Mouse (Mus musculus) MEL (cell line): Measurements from ENCODE around the gene H2-Q1. TPM values are rescaled to one million over a fixed set of nuclear protein-coding genes. Genes with fewer than 3 reads are reported as not detected.

Experiments used
- DNase-seq: peaks from one replicate; pipeline ENCODE4 v3.0.0; 2011; ENCODE audit warnings: low read depth, low spot score
- H3K27ac ChIP-seq: 2 replicates; pipeline ENCODE4 v1.5.1; 2012; ENCODE audit warnings: low read depth, mild to moderate bottlenecking, control low read depth, low read length, moderate library complexity; ENCODE audit not compliant: control insufficient read depth
- H3K27me3 ChIP-seq, 2 experiments: fragments of 150-350 bp in 1 of 2; sonication (generic) in 1 of 2; 2 replicates each; pipeline ENCODE4 v1.6.1; 2012; ENCODE audit warnings: low read length in 2 of 2, mild to moderate bottlenecking in 2 of 2, improper control_type of control experiment in 1 of 2, moderate library complexity in 1 of 2; ENCODE audit not compliant: insufficient read depth in 2 of 2, control insufficient read depth in 1 of 2
- H3K36me3 ChIP-seq, 2 experiments: 2 replicates each; pipeline ENCODE4 v1.6.1; 2012 to 2014; ENCODE audit warnings: low read length in 2 of 2, improper control_type of control experiment in 1 of 2, inconsistent platforms in 1 of 2, mild to moderate bottlenecking in 1 of 2; ENCODE audit not compliant: insufficient read depth in 2 of 2, control insufficient read depth in 1 of 2
- H3K4me1 ChIP-seq, 2 experiments: fragments of 150-350 bp in 1 of 2; sonication (generic) in 1 of 2; 2 replicates each; pipeline ENCODE4 v1.6.1; 2012; ENCODE audit warnings: low read length in 2 of 2, improper control_type of control experiment in 1 of 2, mild to moderate bottlenecking in 1 of 2; ENCODE audit not compliant: insufficient read depth in 2 of 2, control insufficient read depth in 1 of 2
- H3K4me3 ChIP-seq, 2 experiments: fragments of 150-350 bp in 1 of 2; sonication (generic) in 1 of 2; 2 replicates each; pipeline ENCODE4 v1.5.1; 2012; ENCODE audit warnings: low read depth in 2 of 2, low read length in 2 of 2, mild to moderate bottlenecking in 2 of 2, moderate library complexity in 2 of 2, control low read depth in 1 of 2, improper control_type of control experiment in 1 of 2; ENCODE audit not compliant: control insufficient read depth in 1 of 2, insufficient read depth in 1 of 2
- H3K79me2 ChIP-seq: 2 replicates; pipeline ENCODE4 v1.6.1; 2012; ENCODE audit warnings: mild to moderate bottlenecking, low read length, moderate library complexity; ENCODE audit not compliant: control insufficient read depth, poor library complexity, insufficient read depth
- H3K9ac ChIP-seq: 2 replicates; pipeline ENCODE4 v1.6.1; 2012; ENCODE audit warnings: low read depth, mild to moderate bottlenecking, control low read depth, low read length, moderate library complexity; ENCODE audit not compliant: control insufficient read depth, poor library complexity, severe bottlenecking
- H3K9me3 ChIP-seq: fragments of 150-350 bp; sonication (generic); replicated peaks from 2 replicates; pipeline ENCODE4 v1.6.1; 2012; ENCODE audit warnings: mild to moderate bottlenecking, low read length, improper control_type of control experiment, moderate library complexity; ENCODE audit not compliant: insufficient read depth
- E2F4 ChIP-seq: IDR thresholded peaks from 2 replicates; pipeline ENCODE4 v1.6.1; 2011; ENCODE audit warnings: low read depth, low read length, improper control_type of control experiment, borderline replicate concordance
- ELF1 ChIP-seq: IDR thresholded peaks from 2 replicates; pipeline ENCODE4 v1.6.1; 2014; ENCODE audit warnings: low read depth, mild to moderate bottlenecking, inconsistent platforms, low read length, improper control_type of control experiment, moderate library complexity
- ETS1 ChIP-seq: IDR thresholded peaks from 2 replicates; pipeline ENCODE4 v1.6.1; 2012; ENCODE audit warnings: low read depth, mild to moderate bottlenecking, inconsistent platforms, low read length, improper control_type of control experiment, moderate library complexity
- GATA1 ChIP-seq: IDR thresholded peaks from 2 replicates; pipeline ENCODE4 v1.6.1; 2011; ENCODE audit warnings: low read depth, low read length, improper control_type of control experiment
- MAFK ChIP-seq: IDR thresholded peaks from 2 replicates; pipeline ENCODE4 v1.6.1; 2011; ENCODE audit warnings: low read depth, mild to moderate bottlenecking, low read length, improper control_type of control experiment, borderline replicate concordance
- MYC ChIP-seq: IDR thresholded peaks from 2 replicates; pipeline ENCODE4 v1.6.1; 2011; ENCODE audit warnings: low read depth, mild to moderate bottlenecking, low read length, improper control_type of control experiment, moderate library complexity
- POLR2AphosphoS2 ChIP-seq: IDR thresholded peaks from 2 replicates; pipeline ENCODE4 v1.6.1; 2011; ENCODE audit warnings: low read length, improper control_type of control experiment
- POLR2AphosphoS5 ChIP-seq: IDR thresholded peaks from 2 replicates; pipeline ENCODE4 v1.6.1; 2012; ENCODE audit warnings: low read depth, borderline replicate concordance, mild to moderate bottlenecking, inconsistent platforms, low read length, moderate library complexity, mixed read lengths
- RAD21 ChIP-seq: IDR thresholded peaks from 2 replicates; pipeline ENCODE4 v1.6.1; 2011; ENCODE audit warnings: mild to moderate bottlenecking, low read depth, low read length, improper control_type of control experiment
- SIN3A ChIP-seq: IDR thresholded peaks from 2 replicates; pipeline ENCODE4 v1.6.1; 2012; ENCODE audit warnings: low read length, improper control_type of control experiment, inconsistent platforms
- TAL1 ChIP-seq: IDR thresholded peaks from 2 replicates; pipeline ENCODE4 v1.6.1; 2012; ENCODE audit warnings: mild to moderate bottlenecking, inconsistent platforms, low read length, moderate library complexity, mixed read lengths
- TBP ChIP-seq: IDR thresholded peaks from 2 replicates; pipeline ENCODE4 v1.8.0; 2011; ENCODE audit warnings: low read depth, low read length, improper control_type of control experiment
- USF2 ChIP-seq, 2 experiments: IDR thresholded peaks; 2 replicates each; pipeline ENCODE4 v1.6.1; 2011 to 2012; ENCODE audit warnings: improper control_type of control experiment in 2 of 2, low read length in 2 of 2, borderline replicate concordance in 1 of 2, inconsistent platforms in 1 of 2, low read depth in 1 of 2, mild to moderate bottlenecking in 1 of 2; ENCODE audit not compliant: insufficient read depth in 1 of 2
- ZC3H11A ChIP-seq: IDR thresholded peaks from 2 replicates; pipeline ENCODE4 v1.6.1; 2012; ENCODE audit warnings: low read depth, mild to moderate bottlenecking, inconsistent platforms, low read length, improper control_type of control experiment
- ZKSCAN1 ChIP-seq: IDR thresholded peaks from 2 replicates; pipeline ENCODE4 v1.6.1; 2012; ENCODE audit warnings: low read depth, mild to moderate bottlenecking, inconsistent platforms, low read length, improper control_type of control experiment, moderate library complexity
- ZMIZ1 ChIP-seq: IDR thresholded peaks from 2 replicates; pipeline ENCODE4 v1.6.1; 2012; ENCODE audit warnings: low read depth, mild to moderate bottlenecking, inconsistent platforms, low read length, improper control_type of control experiment, moderate library complexity
- polyA plus RNA-seq, 2 experiments: library from polyadenylated mRNA; stranded (reverse) in 1 of 2; unstranded in 1 of 2; fragments of >175 nt in 1 of 2; fragments of >200 nt in 1 of 2; gene quantifications; 2 replicates each; pipeline versions ENCODE4 v1.2.1 to v1.2.4; 2012; ENCODE audit warnings: low replicate concordance in 2 of 2, low read depth in 1 of 2; ENCODE audit not compliant: insufficient read length in 2 of 2, insufficient read depth in 1 of 2, missing spikeins in 1 of 2
- total RNA-seq: library from RNA; depleted of rRNA; stranded (reverse); fragments of 300-350 nt; gene quantifications from 2 replicates; pipeline ENCODE4 v1.2.3, GENCODE M21; 2012; rRNA removed

Gene H2-Q1
- total and polyA plus RNA-seq, 3 experiments, result 0.52 to 1.7 TPM; not detected in 1

DNA sequence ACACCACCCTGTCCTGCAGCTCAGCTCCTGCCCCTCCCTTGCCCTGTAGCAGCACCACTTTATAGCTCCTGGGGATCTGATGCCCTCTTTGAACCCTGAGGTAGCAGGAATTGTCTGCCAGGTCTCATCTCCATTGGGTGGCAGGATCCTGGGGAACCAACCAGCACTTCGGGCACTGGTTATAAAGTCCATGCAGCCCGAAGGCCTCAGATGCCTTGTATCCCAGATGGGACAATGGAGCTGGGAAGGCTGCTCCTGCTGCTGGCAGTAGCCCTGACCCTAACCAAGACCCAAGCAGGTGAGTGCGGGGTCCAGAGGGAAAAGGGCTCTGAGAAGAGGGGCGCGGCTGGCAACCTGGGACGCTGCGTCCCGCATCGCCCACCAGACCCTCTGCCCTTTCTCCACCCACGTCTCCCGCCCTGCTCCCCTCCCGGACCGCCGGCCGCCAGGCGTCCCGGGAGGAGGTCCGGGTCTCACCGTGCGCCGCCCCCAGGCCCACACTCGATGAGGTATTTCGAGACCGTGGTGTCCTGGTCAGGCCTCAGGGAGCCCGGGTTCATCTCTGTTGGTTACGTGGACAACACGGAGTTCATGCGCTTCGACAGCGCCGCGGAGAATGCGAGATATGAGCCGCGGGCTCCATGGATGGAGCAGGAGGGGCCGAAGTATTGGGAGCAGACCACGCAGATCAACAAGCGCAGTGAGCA, 38.7 kb downstream of the H2-Q1 start:
- no peak for TF ChIP-seq ZMIZ1
- TF ChIP-seq POLR2AphosphoS2, result no peak
- no peak for TF ChIP-seq MYC
- no peak for TF ChIP-seq E2F4
- TF ChIP-seq GATA1, result no peak
- TF ChIP-seq RAD21, result no peak
- TF ChIP-seq ZC3H11A, result no peak
- TF ChIP-seq TBP, result no peak
- no peak for TF ChIP-seq MAFK
- no peak for TF ChIP-seq USF2 (IDR thresholded peaks at IDR 0.05; ENCODE audit: borderline replicate concordance in 1 of 2, insufficient read depth in 1 of 2, low read depth in 1 of 2, low read length in 2 of 2)
- TF ChIP-seq ETS1, result no peak
- no peak for TF ChIP-seq ZKSCAN1
- TF ChIP-seq SIN3A, result no peak
- TF ChIP-seq TAL1, result no peak
- H3K9ac ChIP-seq, result no peak overlapping the region
- DNase-seq, result no peak
- no peak overlapping the region for H3K27ac ChIP-seq
- H3K4me3 ChIP-seq, result no peak overlapping the region
- no peaks in the 10 kb centered on the region for H3K27me3 ChIP-seq
- no peaks in the 10 kb centered on the region for H3K4me1 ChIP-seq
- no peaks in the 10 kb centered on the region for H3K9me3 ChIP-seq
- H3K79me2 ChIP-seq, result no peaks in the 10 kb centered on the region
- no peaks in the 10 kb centered on the region for H3K36me3 ChIP-seq

DNA sequence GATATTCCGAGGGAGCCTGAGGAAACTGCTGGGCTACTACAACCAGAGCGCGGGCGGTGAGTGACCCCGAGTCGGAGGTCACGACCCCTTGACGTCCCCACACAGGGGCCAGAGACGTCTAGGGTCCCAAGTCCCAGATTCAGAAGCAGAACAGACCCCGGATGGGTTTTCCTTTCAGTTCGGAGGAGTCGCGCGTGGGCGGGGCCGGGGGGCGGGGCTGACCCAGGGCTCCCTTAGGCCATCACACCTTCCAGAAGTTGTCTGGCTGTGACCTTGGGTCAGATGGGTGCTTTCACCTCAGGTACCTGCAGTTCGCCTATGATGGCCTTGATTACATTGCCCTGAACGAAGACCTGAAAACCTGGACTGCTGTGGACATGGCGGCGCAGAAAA, 39.3 kb downstream of the H2-Q1 start:
- Histone ChIP-seq H3K27me3 (no peaks in the 10 kb centered on the region), H3K27ac (no peak overlapping the region), H3K4me3 (no peak overlapping the region), H3K36me3 (no peaks in the 10 kb centered on the region), H3K79me2 (no peaks in the 10 kb centered on the region), H3K9ac (no peak overlapping the region), H3K9me3 (no peaks in the 10 kb centered on the region), H3K4me1 (no peaks in the 10 kb centered on the region)
- DNase-seq, result no peak
- TF ChIP-seq POLR2AphosphoS5 (no peak), ELF1 (no peak)

Other genes with a start within 250 kb of the H2-Q1 start
Only the 30 nearest of the 33 such genes appear.
- gene Ly6g6f, start 234.8 kb upstream of the H2-Q1 start, total RNA-seq, result 1.4 and 3.0 TPM in 2 replicates
- under 1 TPM in 1 of 2 experiments, not detected in 1; 0.88 TPM for gene Ly6g6f, start 234.8 kb upstream of the H2-Q1 start, polyA plus RNA-seq
- 86.9 and 126 TPM in 2 replicates for gene Abhd16a, start 231.1 kb upstream of the H2-Q1 start, total RNA-seq
- gene Abhd16a, start 231.1 kb upstream of the H2-Q1 start, polyA plus RNA-seq, result 10 to 100 TPM in 1 of 2 experiments, not detected in 1; 96.1 TPM
- gene Ly6g5c, start 212.1 kb upstream of the H2-Q1 start, total RNA-seq, result not detected in 2 replicates
- not detected for gene Ly6g5c, start 212.1 kb upstream of the H2-Q1 start, polyA plus RNA-seq
- 0.49 and 0.65 TPM in 2 replicates for gene Ly6g5b, start 205.0 kb upstream of the H2-Q1 start, total RNA-seq
- gene Ly6g5b, start 205.0 kb upstream of the H2-Q1 start, polyA plus RNA-seq, result 1 to 10 TPM in 1 of 2 experiments, not detected in 1; 1.4 TPM
- 44.7 and 44.9 TPM in 2 replicates for gene Gpank1, start 198.9 kb upstream of the H2-Q1 start, total RNA-seq
- gene Gpank1, start 198.9 kb upstream of the H2-Q1 start, polyA plus RNA-seq, result 10 to 100 TPM in 1 of 2 experiments, not detected in 1; 40.4 TPM
- gene Csnk2b, start 198.4 kb upstream of the H2-Q1 start, total RNA-seq, result 193 and 222 TPM in 2 replicates
- gene Csnk2b, start 198.4 kb upstream of the H2-Q1 start, polyA plus RNA-seq, result 100 to 1,000 TPM in 1 of 2 experiments, not detected in 1; 607 TPM
- 9.3 and 13.6 TPM in 2 replicates for gene D17H6S53E, start 194.0 kb upstream of the H2-Q1 start, total RNA-seq
- gene D17H6S53E, start 194.0 kb upstream of the H2-Q1 start, polyA plus RNA-seq, result 10 to 100 TPM in 1 of 2 experiments, not detected in 1; 11.6 TPM
- 0.15 TPM in 1 of 2 replicates, not detected in the other for gene Apom, start 188.4 kb upstream of the H2-Q1 start, total RNA-seq
- gene Apom, start 188.4 kb upstream of the H2-Q1 start, polyA plus RNA-seq, result under 1 TPM in 1 of 2 experiments, not detected in 1; 0.79 TPM
- gene Bag6, start 185.2 kb upstream of the H2-Q1 start, total RNA-seq, result 98.2 and 102 TPM in 2 replicates
- gene Bag6, start 185.2 kb upstream of the H2-Q1 start, polyA plus RNA-seq, result 100 to 1,000 TPM in 1 of 2 experiments, not detected in 1; 283 TPM
- gene Prrc2a, start 155.5 kb upstream of the H2-Q1 start, total RNA-seq, result 87.6 and 102 TPM in 2 replicates
- gene Prrc2a, start 155.5 kb upstream of the H2-Q1 start, polyA plus RNA-seq, result 100 to 1,000 TPM in 1 of 2 experiments, 10 to 100 TPM in 1; 71.0 to 663 TPM
- 0.29 and 0.42 TPM in 2 replicates for gene Aif1, start 144.3 kb upstream of the H2-Q1 start, total RNA-seq
- gene Aif1, start 144.3 kb upstream of the H2-Q1 start, polyA plus RNA-seq, result under 1 TPM in 1 of 2 experiments, not detected in 1; 0.45 TPM
- gene Lst1, start 132.0 kb upstream of the H2-Q1 start, total RNA-seq, result 15.2 and 16.9 TPM in 2 replicates
- gene Lst1, start 132.0 kb upstream of the H2-Q1 start, polyA plus RNA-seq, result 10 to 100 TPM in 1 of 2 experiments, not detected in 1; 29.0 TPM
- gene Ltb, start 126.0 kb upstream of the H2-Q1 start, total RNA-seq, result 0.75 and 1.1 TPM in 2 replicates
- 1 to 10 TPM in 1 of 2 experiments, not detected in 1; 1.5 TPM for gene Ltb, start 126.0 kb upstream of the H2-Q1 start, polyA plus RNA-seq
- gene Tnf, start 118.4 kb upstream of the H2-Q1 start, total RNA-seq, result 0.95 and 1.2 TPM in 2 replicates
- 1 to 10 TPM in 1 of 2 experiments, not detected in 1; 2.0 TPM for gene Tnf, start 118.4 kb upstream of the H2-Q1 start, polyA plus RNA-seq
- gene Lta, start 115.1 kb upstream of the H2-Q1 start, total RNA-seq, result not detected in 2 replicates
- under 1 TPM in 1 of 2 experiments, not detected in 1; 0.24 TPM for gene Lta, start 115.1 kb upstream of the H2-Q1 start, polyA plus RNA-seq
- not detected in 2 replicates for gene Gm16181, start 99.6 kb upstream of the H2-Q1 start, total RNA-seq
- gene Gm16181, start 99.6 kb upstream of the H2-Q1 start, polyA plus RNA-seq, result under 1 TPM in 1 of 2 experiments, not detected in 1; 0.58 TPM
- gene Atp6v1g2, start 86.7 kb upstream of the H2-Q1 start, total RNA-seq, result 0.46 and 0.56 TPM in 2 replicates
- 1 to 10 TPM in 1 of 2 experiments, not detected in 1; 4.7 TPM for gene Atp6v1g2, start 86.7 kb upstream of the H2-Q1 start, polyA plus RNA-seq
- 10.1 and 10.3 TPM in 2 replicates for gene Nfkbil1, start 84.6 kb upstream of the H2-Q1 start, total RNA-seq
- 10 to 100 TPM in 1 of 2 experiments, not detected in 1; 26.0 TPM for gene Nfkbil1, start 84.6 kb upstream of the H2-Q1 start, polyA plus RNA-seq
- 206 and 270 TPM in 2 replicates for gene Ddx39b, start 78.7 kb upstream of the H2-Q1 start, total RNA-seq
- gene Ddx39b, start 78.7 kb upstream of the H2-Q1 start, polyA plus RNA-seq, result 100 to 1,000 TPM; 581 to 787 TPM
- gene H2-D1, start 57.7 kb upstream of the H2-Q1 start, total RNA-seq, result 58.7 and 60.1 TPM in 2 replicates
- gene H2-D1, start 57.7 kb upstream of the H2-Q1 start, polyA plus RNA-seq, result 10 to 100 TPM in 1 of 2 experiments, not detected in 1; 97.9 TPM
- gene H2-Q2, start 21.8 kb downstream of the H2-Q1 start, total RNA-seq, result 0.19 and 0.23 TPM in 2 replicates
- 1 to 10 TPM in 1 of 2 experiments, not detected in 1; 4.1 TPM for gene H2-Q2, start 21.8 kb downstream of the H2-Q1 start, polyA plus RNA-seq
- 8.9 and 9.1 TPM in 2 replicates for gene H2-Q4, start 59.2 kb downstream of the H2-Q1 start, total RNA-seq
- gene H2-Q4, start 59.2 kb downstream of the H2-Q1 start, polyA plus RNA-seq, result 10 to 100 TPM in 1 of 2 experiments, not detected in 1; 25.5 TPM
- gene H2-Q6, start 104.4 kb downstream of the H2-Q1 start, total RNA-seq, result 1.4 and 1.8 TPM in 2 replicates
- 10 to 100 TPM in 1 of 2 experiments, not detected in 1; 11.7 TPM for gene H2-Q6, start 104.4 kb downstream of the H2-Q1 start, polyA plus RNA-seq
- gene H2-Q7, start 118.8 kb downstream of the H2-Q1 start, total RNA-seq, result 0.23 TPM in 1 of 2 replicates, not detected in the other
- gene H2-Q7, start 118.8 kb downstream of the H2-Q1 start, polyA plus RNA-seq, result 1 to 10 TPM in 1 of 2 experiments, not detected in 1; 4.0 TPM
- 0.13 and 0.15 TPM in 2 replicates for gene H2-Q10, start 149.7 kb downstream of the H2-Q1 start, total RNA-seq
- 1 to 10 TPM in 1 of 2 experiments, not detected in 1; 8.9 TPM for gene H2-Q10, start 149.7 kb downstream of the H2-Q1 start, polyA plus RNA-seq
- gene Pou5f1, start 185.6 kb downstream of the H2-Q1 start, total RNA-seq, result not detected in 2 replicates
- gene Pou5f1, start 185.6 kb downstream of the H2-Q1 start, polyA plus RNA-seq, result not detected
- gene Tcf19, start 196.4 kb downstream of the H2-Q1 start, total RNA-seq, result 16.6 and 20.3 TPM in 2 replicates
- gene Tcf19, start 196.4 kb downstream of the H2-Q1 start, polyA plus RNA-seq, result 10 to 100 TPM in 1 of 2 experiments, not detected in 1; 25.7 TPM
- gene Cchcr1, start 196.7 kb downstream of the H2-Q1 start, total RNA-seq, result 11.6 and 14.3 TPM in 2 replicates
- 10 to 100 TPM in 1 of 2 experiments, not detected in 1; 21.7 TPM for gene Cchcr1, start 196.7 kb downstream of the H2-Q1 start, polyA plus RNA-seq
- 0.20 and 0.27 TPM in 2 replicates for gene Psors1c2, start 212.8 kb downstream of the H2-Q1 start, total RNA-seq
- gene Psors1c2, start 212.8 kb downstream of the H2-Q1 start, polyA plus RNA-seq, result 1 to 10 TPM in 1 of 2 experiments, not detected in 1; 1.3 TPM
- 0.08 and 0.23 TPM in 2 replicates for gene Cdsn, start 231.7 kb downstream of the H2-Q1 start, total RNA-seq
- under 1 TPM in 1 of 2 experiments, not detected in 1; 0.79 TPM for gene Cdsn, start 231.7 kb downstream of the H2-Q1 start, polyA plus RNA-seq